Mouse (Mus musculus): Measurements from ENCODE around the gene Eva1c. TPM values are rescaled to one million over a fixed set of nuclear protein-coding genes. Genes with fewer than 3 reads are reported as not detected.
A peak's percentile ranks its signal among the peaks of the same experiment; 100 is the strongest.

The Eva1c gene
- total RNA-seq (2014; rRNA removed; ENCODE audit: low replicate concordance) (3.2 and 11.4 TPM in 2 replicates), polyA plus RNA-seq (2015; fragmentation: Nextera tagmentation; extraction: Ambion mirVana) (1.1 and 1.7 TPM in 2 replicates)

DNA sequence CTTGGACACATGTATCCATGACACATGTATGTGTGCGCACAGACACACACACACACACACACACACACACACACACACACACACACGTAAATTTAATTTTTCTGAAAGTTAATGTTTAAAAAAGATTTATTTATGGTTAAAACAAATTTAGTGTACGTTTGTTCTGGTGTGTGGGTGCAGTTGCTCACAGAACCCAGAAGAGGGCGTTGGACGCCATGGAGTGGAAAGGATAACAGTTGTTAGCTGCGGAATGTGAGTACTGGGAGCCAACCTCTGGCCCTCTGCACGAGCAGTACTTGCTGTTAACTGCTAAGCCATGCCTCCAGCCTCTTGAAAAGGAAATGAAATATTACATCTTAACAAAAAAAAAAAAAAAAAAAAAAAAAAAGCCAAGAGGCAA is at the start of gene Eva1c:
Gene Eva1c (plus strand): TSS at position 263 of the 400 bp plus-strand sequence.
- no peaks in the 10 kb centered on the region for H3K9me3 ChIP-seq (replicated peaks; ENCODE audit: control insufficient read depth, low read length)
- H3K4me3 ChIP-seq (ENCODE audit: low read depth, low read length) = no peak within 1 kb of the TSS
- no peaks in the 10 kb centered on the region for H3K36me3 ChIP-seq (replicated peaks; ENCODE audit: control insufficient read depth, insufficient read depth, low read length)
- DNase-seq (ENCODE audit: low spot score) (no peak), ATAC-seq (ENCODE audit: insufficient read depth, low read depth) (no peak)
- H3K4me2 ChIP-seq (ENCODE audit: low read depth, low read length) = no peak within 1 kb of the TSS
- no peaks in the 10 kb centered on the region for H3K27me3 ChIP-seq (ENCODE audit: control insufficient read depth, insufficient read depth, low read length)
- H3K9ac ChIP-seq (replicated peaks; ENCODE audit: low read depth, low read length) = no peak within 1 kb of the TSS
- no peak within 1 kb of the TSS for H3K27ac ChIP-seq (ENCODE audit: low read depth)
- 0 out of 2 replicates have a peak, but pooled peaks cover 4% of the 10 kb centered on the region for H3K4me1 ChIP-seq (ENCODE audit: control insufficient read depth, insufficient read depth)
- TF ChIP-seq EP300 (IDR thresholded peaks at IDR 0.05; ENCODE audit: low read depth) (no peak), CTCF (IDR thresholded peaks at IDR 0.05; ENCODE audit: low read depth) (no peak)
- WGBS = 66% methylated on average over 7 of the region's 7 CpGs

DNA sequence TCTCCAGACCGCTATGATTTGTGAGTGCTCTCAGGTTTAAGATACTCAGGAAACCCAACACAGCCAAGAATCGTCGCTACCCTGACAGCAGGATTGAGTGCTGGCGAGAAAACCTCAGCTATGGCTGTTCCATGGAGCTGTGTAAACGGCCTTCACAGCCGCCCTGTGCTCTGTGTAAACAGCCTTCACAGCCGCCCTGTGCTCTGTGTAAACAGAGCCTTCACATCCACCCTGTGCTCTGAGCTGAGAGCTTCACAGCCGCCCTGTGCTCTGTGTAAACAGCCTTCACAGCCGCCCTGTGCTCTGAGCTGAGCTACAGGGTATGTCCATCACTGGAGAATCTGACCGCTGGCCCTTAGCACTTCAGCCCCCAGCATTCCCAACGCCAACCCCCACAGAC is 46.7 kb upstream of the Eva1c start:
- 77% methylated on average over 11 of the region's 11 CpGs for WGBS
- no peak for ATAC-seq (ENCODE audit: insufficient read depth, low read depth)

GRCm38 (mm10) chr16:90783302-90783701 is 43.2 kb upstream of the Eva1c start:
- H3K9ac ChIP-seq (replicated peaks; ENCODE audit: low read depth, low read length) = no peak overlapping the region
- H3K9me3 ChIP-seq (replicated peaks; ENCODE audit: control insufficient read depth, low read length) = no peaks in the 10 kb centered on the region
- H3K4me1 ChIP-seq (ENCODE audit: control insufficient read depth, insufficient read depth) = no peaks in the 10 kb centered on the region; the same call in 1 of the 2 replicates
- TF ChIP-seq EP300 (IDR thresholded peaks at IDR 0.05; ENCODE audit: low read depth) (no peak), CTCF (IDR thresholded peaks at IDR 0.05; ENCODE audit: low read depth) (no peak)
- WGBS = 35% methylated on average over 11 of the region's 11 CpGs
- H3K27me3 ChIP-seq (ENCODE audit: control insufficient read depth, insufficient read depth, low read length) = no peaks in the 10 kb centered on the region
- ATAC-seq (ENCODE audit: insufficient read depth, low read depth) (peak; percentile 82; the same call in 1 of the 2 replicates), DNase-seq (ENCODE audit: low spot score) (peak; percentile 50)
- no peak overlapping the region for H3K4me3 ChIP-seq (ENCODE audit: low read depth, low read length)
- peaks cover 76% of the 10 kb centered on the region for H3K36me3 ChIP-seq (replicated peaks; ENCODE audit: control insufficient read depth, insufficient read depth, low read length)
- no peak overlapping the region for H3K4me2 ChIP-seq (ENCODE audit: low read depth, low read length)
- H3K27ac ChIP-seq (ENCODE audit: low read depth) = no peak overlapping the region

More for the DNA sequence above, 46.7 kb upstream of the Eva1c start:
- H3K4me3 ChIP-seq (ENCODE audit: low read depth, low read length) = no peak overlapping the region
- H3K27ac ChIP-seq (ENCODE audit: low read depth) = no peak overlapping the region
- no peaks in the 10 kb centered on the region for H3K9me3 ChIP-seq (replicated peaks; ENCODE audit: control insufficient read depth, low read length)
- DNase-seq (ENCODE audit: low spot score) = no peak
- no peak overlapping the region for H3K9ac ChIP-seq (replicated peaks; ENCODE audit: low read depth, low read length)
- no peaks in the 10 kb centered on the region for H3K27me3 ChIP-seq (ENCODE audit: control insufficient read depth, insufficient read depth, low read length)
- H3K36me3 ChIP-seq (replicated peaks; ENCODE audit: control insufficient read depth, insufficient read depth, low read length) = peaks cover 86% of the 10 kb centered on the region
- H3K4me2 ChIP-seq (ENCODE audit: low read depth, low read length) = no peak overlapping the region
- TF ChIP-seq EP300 (IDR thresholded peaks at IDR 0.05; ENCODE audit: low read depth) (no peak), CTCF (IDR thresholded peaks at IDR 0.05; ENCODE audit: low read depth) (no peak)
- no peaks in the 10 kb centered on the region; the same call in 1 of the 2 replicates for H3K4me1 ChIP-seq (ENCODE audit: control insufficient read depth, insufficient read depth)

GRCm38 (mm10) chr16:90785257-90785656 is 41.3 kb upstream of the Eva1c start:
- Histone ChIP-seq H3K9ac (replicated peaks; ENCODE audit: low read depth, low read length) (no peak overlapping the region), H3K4me2 (ENCODE audit: low read depth, low read length) (no peak overlapping the region), H3K4me3 (ENCODE audit: low read depth, low read length) (no peak overlapping the region), H3K27ac (ENCODE audit: low read depth) (no peak overlapping the region), H3K27me3 (ENCODE audit: control insufficient read depth, insufficient read depth, low read length) (no peaks in the 10 kb centered on the region), H3K9me3 (replicated peaks; ENCODE audit: control insufficient read depth, low read length) (no peaks in the 10 kb centered on the region), H3K36me3 (replicated peaks; ENCODE audit: control insufficient read depth, insufficient read depth, low read length) (peaks cover 77% of the 10 kb centered on the region), H3K4me1 (ENCODE audit: control insufficient read depth, insufficient read depth) (no peaks in the 10 kb centered on the region; the same call in 1 of the 2 replicates)
- WGBS = 41% methylated on average over 4 of the region's 4 CpGs
- no peak for TF ChIP-seq EP300 (IDR thresholded peaks at IDR 0.05; ENCODE audit: low read depth)
- TF ChIP-seq CTCF (IDR thresholded peaks at IDR 0.05; ENCODE audit: low read depth) = no peak
- DNase-seq (ENCODE audit: low spot score) (peak; percentile 42), ATAC-seq (ENCODE audit: insufficient read depth, low read depth) (peak; percentile 56; the same call in 1 of the 2 replicates)

DNA sequence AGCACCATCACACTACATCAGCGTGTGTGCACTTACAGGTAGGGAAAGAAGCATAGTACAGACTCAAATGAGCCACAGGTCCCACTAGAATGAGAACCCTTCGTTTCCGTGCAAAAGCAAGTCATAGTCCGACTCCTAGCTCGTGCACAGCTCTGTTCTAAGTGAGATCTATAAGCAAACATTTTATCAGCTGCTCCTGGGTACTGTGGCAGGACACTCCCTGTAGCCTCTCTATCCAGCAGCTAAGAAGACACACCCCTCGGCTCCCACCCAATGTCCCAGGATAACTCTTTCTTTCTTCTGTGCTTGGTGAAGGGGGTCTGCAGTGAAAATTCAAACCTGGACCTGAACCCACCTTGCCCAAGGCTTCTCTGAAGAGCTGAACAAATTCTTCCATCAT is 37.9 kb upstream of the Eva1c start:
- WGBS = 94% methylated on average over 6 of the region's 6 CpGs
- DNase-seq (ENCODE audit: low spot score) (no peak), ATAC-seq (ENCODE audit: insufficient read depth, low read depth) (no peak)
- Histone ChIP-seq H3K4me1 (ENCODE audit: control insufficient read depth, insufficient read depth) (no peaks in the 10 kb centered on the region), H3K9me3 (replicated peaks; ENCODE audit: control insufficient read depth, low read length) (no peaks in the 10 kb centered on the region), H3K4me2 (ENCODE audit: low read depth, low read length) (no peak overlapping the region), H3K27ac (ENCODE audit: low read depth) (no peak overlapping the region), H3K36me3 (replicated peaks; ENCODE audit: control insufficient read depth, insufficient read depth, low read length) (peaks cover 85% of the 10 kb centered on the region), H3K4me3 (ENCODE audit: low read depth, low read length) (no peak overlapping the region), H3K27me3 (ENCODE audit: control insufficient read depth, insufficient read depth, low read length) (no peaks in the 10 kb centered on the region), H3K9ac (replicated peaks; ENCODE audit: low read depth, low read length) (no peak overlapping the region)
- TF ChIP-seq EP300 (IDR thresholded peaks at IDR 0.05; ENCODE audit: low read depth) (no peak), CTCF (IDR thresholded peaks at IDR 0.05; ENCODE audit: low read depth) (no peak)

- TF ChIP-seq EP300 (IDR thresholded peaks at IDR 0.05; ENCODE audit: low read depth) (no peak), CTCF (IDR thresholded peaks at IDR 0.05; ENCODE audit: low read depth) (no peak)
- Histone ChIP-seq H3K4me2 (ENCODE audit: low read depth, low read length) (no peak overlapping the region), H3K27me3 (ENCODE audit: control insufficient read depth, insufficient read depth, low read length) (no peaks in the 10 kb centered on the region), H3K9me3 (replicated peaks; ENCODE audit: control insufficient read depth, low read length) (no peaks in the 10 kb centered on the region), H3K27ac (ENCODE audit: low read depth) (no peak overlapping the region), H3K4me3 (ENCODE audit: low read depth, low read length) (no peak overlapping the region), H3K4me1 (ENCODE audit: control insufficient read depth, insufficient read depth) (no peaks in the 10 kb centered on the region), H3K9ac (replicated peaks; ENCODE audit: low read depth, low read length) (no peak overlapping the region), H3K36me3 (replicated peaks; ENCODE audit: control insufficient read depth, insufficient read depth, low read length) (peaks cover 92% of the 10 kb centered on the region)
- WGBS = 86% methylated on average over 6 of the region's 6 CpGs
- DNase-seq (ENCODE audit: low spot score) (no peak), ATAC-seq (ENCODE audit: insufficient read depth, low read depth) (no peak)
Observed at GRCm38 (mm10) chr16:90790946-90791345, 35.6 kb upstream of the Eva1c start.
